Mouse (Mus musculus) gastrocnemius, postnatal 36 days (tissue): ENCODE results near the gene Gm9903. TPM values are rescaled to one million over a fixed set of nuclear protein-coding genes. Genes with fewer than 3 reads are reported as not detected.

Source experiments
- total RNA-seq, 2 experiments: library from RNA; stranded (reverse); gene quantifications; 2 replicates each; pipeline ENCODE4 v1.2.3; 2021

Gm9903 gene
- total RNA-seq, 2 experiments from 2014 or later = 0.42 to 0.54 TPM

Other genes starting within 250 kb of the Gm9903 start
- gene Nkx1-1, start 195.9 kb upstream of the Gm9903 start, total RNA-seq = not detected
- gene Fam53a, start 290 bp upstream of the Gm9903 start, total RNA-seq = 10 to 100 TPM; 56.9 to 61.8 TPM
- 1 to 10 TPM; 7.4 to 7.6 TPM for gene Slbp, start 22.6 kb downstream of the Gm9903 start, total RNA-seq
- 1 to 10 TPM; 1.6 to 3.1 TPM for gene Tacc3, start 28.2 kb downstream of the Gm9903 start, total RNA-seq
- 1 to 10 TPM; 6.1 to 9.7 TPM for gene Tmem129, start 28.5 kb downstream of the Gm9903 start, total RNA-seq
- 1 to 10 TPM; 3.1 to 5.0 TPM for gene Fgfr3, start 91.7 kb downstream of the Gm9903 start, total RNA-seq
- 10 to 100 TPM; 76.2 to 79.8 TPM for gene Letm1, start 152.9 kb downstream of the Gm9903 start, total RNA-seq
- gene Nsd2, start 190.8 kb downstream of the Gm9903 start, total RNA-seq = 1 to 10 TPM; 9.1 to 9.4 TPM